Mouse (Mus musculus): ENCODE results near the gene Lypd9.

DNA sequence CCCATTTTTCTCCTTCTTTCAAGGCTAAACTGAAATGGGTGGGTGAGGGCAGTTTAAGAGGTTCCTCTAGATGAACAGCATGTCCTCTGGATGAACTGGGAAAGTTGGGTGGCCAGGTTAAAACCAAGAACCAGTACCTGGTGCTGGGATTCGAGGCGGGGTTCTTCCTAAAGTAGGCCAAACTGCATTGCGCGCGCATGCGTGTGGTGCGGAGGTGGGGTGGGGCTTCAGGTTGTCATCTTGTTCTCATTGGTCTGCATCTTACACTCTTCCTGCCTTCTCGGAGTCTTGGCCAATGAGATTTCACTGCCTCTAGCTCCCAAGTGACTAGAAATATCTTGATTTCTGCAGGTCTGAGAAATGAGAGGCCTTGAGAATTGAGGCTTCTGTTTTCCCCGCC is at the start of gene Lypd9:
- TF ChIP-seq USF1 (IDR thresholded peaks at IDR 0.05; ENCODE audit: low read depth, low read length) (no peak), ZC3H11A (IDR thresholded peaks at IDR 0.05; ENCODE audit: low read depth, low read length) (no peak), ZNF384 (IDR thresholded peaks at IDR 0.05; ENCODE audit: low read depth, low read length) (no peak), MXI1 (IDR thresholded peaks at IDR 0.05; ENCODE audit: low read depth, low read length) (no peak), TBP (IDR thresholded peaks at IDR 0.05; ENCODE audit: low read depth, low read length) (no peak), CTCF (IDR thresholded peaks at IDR 0.05 in 2 of 3, conservative IDR thresholded peaks at IDR 0.05 in 1 of 3; ENCODE audit: control insufficient read depth in 1 of 3, insufficient read depth in 1 of 3, low read depth in 2 of 3, low read length in 3 of 3, poor library complexity in 1 of 3, severe bottlenecking in 1 of 3) (no peak), TCF12 (IDR thresholded peaks at IDR 0.05; ENCODE audit: low read depth, low read length) (no peak), POLR2A (IDR thresholded peaks at IDR 0.05; ENCODE audit: control insufficient read depth in 1 of 2, insufficient read depth in 1 of 2, low read depth in 1 of 2, low read length in 2 of 2, poor library complexity in 1 of 2) (no peak), POLR2AphosphoS2 (IDR thresholded peaks at IDR 0.05; ENCODE audit: low read length) (no peak), UBTF (IDR thresholded peaks at IDR 0.05; ENCODE audit: borderline replicate concordance, insufficient read depth, low read depth, low read length) (no peak), MEF2A (IDR thresholded peaks at IDR 0.05; ENCODE audit: extremely low read depth, insufficient replicate concordance, low read depth, low read length, poor library complexity, severe bottlenecking) (no peak), EP300 (IDR thresholded peaks at IDR 0.05; ENCODE audit: low read depth in 1 of 2, low read length in 2 of 2) (no peak)

Measured in MEL (cell line).